Mouse (Mus musculus) forebrain, embryonic 11.5 days (tissue): ENCODE data around the gene Cd70. TPM values are rescaled to one million over a fixed set of nuclear protein-coding genes. Genes with fewer than 3 reads are reported as not detected.

Experiments
- ATAC-seq: fragments of 200-750 bp; cut with Nextera tagmentation; replicated peaks from 2 replicates; pipeline ENCODE4 v1.8.0; 2017; ENCODE audit warnings: moderate TSS enrichment; ENCODE audit not compliant: low FRiP score
- DNase-seq: peaks from one replicate; pipeline ENCODE4 v3.0.0-alpha.2; 2017; ENCODE audit warnings: low spot score
- H3K27ac ChIP-seq: fragments of 300-500 bp; sonication (generic); 2 replicates; pipeline ENCODE4 v1.5.1; 2014; ENCODE audit warnings: low read depth, low read length
- H3K27me3 ChIP-seq: fragments of 300-500 bp; sonication (generic); 2 replicates; pipeline ENCODE4 v1.6.1; 2014; ENCODE audit warnings: mild to moderate bottlenecking, low read length, mixed read lengths; ENCODE audit not compliant: control insufficient read depth, insufficient read depth
- H3K36me3 ChIP-seq: fragments of 300-500 bp; sonication (generic); 2 replicates; pipeline ENCODE4 v1.6.1; 2014; ENCODE audit warnings: mild to moderate bottlenecking, low read length, moderate library complexity, mixed read lengths; ENCODE audit not compliant: control insufficient read depth, insufficient read depth
- H3K4me1 ChIP-seq: fragments of 300-500 bp; sonication (generic); replicated peaks from 2 replicates; pipeline ENCODE4 v1.6.1; 2014; ENCODE audit warnings: low read length, mixed read lengths; ENCODE audit not compliant: control insufficient read depth, insufficient read depth
- H3K4me2 ChIP-seq: fragments of 300-500 bp; sonication (generic); 2 replicates; pipeline ENCODE4 v1.6.1; 2014; ENCODE audit warnings: low read depth, mild to moderate bottlenecking, low read length, moderate library complexity, mixed read lengths; ENCODE audit not compliant: severe bottlenecking
- H3K4me3 ChIP-seq: fragments of 300-500 bp; sonication (generic); 2 replicates; pipeline ENCODE4 v1.5.1; 2014; ENCODE audit warnings: low read depth, low read length
- H3K9ac ChIP-seq: fragments of 300-500 bp; sonication (generic); 2 replicates; pipeline ENCODE4 v1.6.1; 2014; ENCODE audit warnings: low read length
- H3K9me3 ChIP-seq: fragments of 300-500 bp; sonication (generic); 2 replicates; pipeline ENCODE4 v1.6.1; 2016; ENCODE audit warnings: low read length, mixed read lengths; ENCODE audit not compliant: control insufficient read depth
- WGBS: fragments of 180-500 bp; shearing (Covaris S2); extraction: QIAGEN DNeasy Blood & Tissue Kit; methylation state at CpG from one replicate; pipeline ENCODE4 v1.1.7; 2014; 5-methylcytosine and 5-hydroxymethylcytosine counted together
- polyA plus RNA-seq: library from polyadenylated mRNA; unstranded; fragments of >200 nt; fragmentation: Nextera tagmentation; extraction: Ambion mirVana; gene quantifications from 2 replicates; pipeline ENCODE4 v1.2.1, GENCODE M21; 2014

Gene Cd70
- polyA plus RNA-seq, 1 experiment from 2014 or later = not detected

DNA sequence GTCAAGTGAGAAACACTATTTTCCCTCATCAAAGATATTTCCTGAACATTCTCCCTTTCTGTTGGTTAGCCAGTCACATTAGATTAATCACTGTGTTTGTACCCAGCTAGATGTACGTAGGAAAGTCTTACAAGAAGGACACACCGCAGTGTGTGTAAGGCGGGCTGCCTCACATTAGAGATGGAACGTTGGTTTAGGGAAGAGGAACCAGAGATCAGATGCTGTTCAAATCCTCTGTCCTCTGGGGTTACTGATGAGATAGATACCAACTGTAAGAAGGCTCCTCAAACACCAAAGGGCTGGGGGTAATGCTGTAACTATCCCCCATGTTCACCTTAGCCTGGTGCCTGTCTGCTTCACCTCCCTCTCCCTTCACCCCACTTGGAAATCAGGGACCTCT is 24.8 kb downstream of the Cd70 start:
- Histone ChIP-seq H3K4me2 (no peak overlapping the region), H3K27me3 (no peaks in the 10 kb centered on the region), H3K9ac (no peak overlapping the region), H3K4me1 (no peaks in the 10 kb centered on the region), H3K9me3 (no peaks in the 10 kb centered on the region), H3K27ac (no peak overlapping the region), H3K36me3 (no peaks in the 10 kb centered on the region), H3K4me3 (no peak overlapping the region)
- ATAC-seq (no peak), DNase-seq (no peak)
- WGBS = 84% methylated on average over 4 of the region's 4 CpGs

- H3K36me3 ChIP-seq = no peaks in the 10 kb centered on the region
- H3K4me3 ChIP-seq = no peak overlapping the region
- H3K4me2 ChIP-seq = no peak overlapping the region
- H3K4me1 ChIP-seq = no peaks in the 10 kb centered on the region; the same call in 1 of the 2 replicates
- no peak overlapping the region for H3K9ac ChIP-seq
- ATAC-seq (no peak), DNase-seq (no peak)
- WGBS = 89% methylated on average over 11 of the region's 11 CpGs
- no peaks in the 10 kb centered on the region for H3K27me3 ChIP-seq
- no peak overlapping the region for H3K27ac ChIP-seq
- no peaks in the 10 kb centered on the region for H3K9me3 ChIP-seq
These were observed 26.1 kb downstream of the Cd70 start for GRCm38 (mm10) chr17:57123192-57124118.

DNA sequence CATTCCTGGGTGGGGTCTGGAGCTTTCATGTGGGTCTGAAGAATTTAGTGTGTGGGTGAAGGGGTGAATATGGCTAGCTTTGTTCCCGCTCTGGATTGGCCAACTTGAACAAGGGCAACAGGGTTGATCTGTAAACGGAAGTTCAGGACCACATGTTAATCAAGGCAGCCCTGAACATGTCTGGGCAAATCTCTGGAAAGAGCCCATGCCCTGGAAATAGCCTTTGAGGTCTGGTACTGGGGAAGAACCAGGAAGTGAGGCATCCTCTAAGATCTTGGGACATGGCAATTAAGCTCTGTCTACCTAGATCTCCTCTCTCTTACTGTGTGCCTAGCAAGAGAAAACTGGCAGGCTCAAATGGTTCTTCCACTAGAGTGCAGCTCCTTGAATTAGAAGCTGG is 27.7 kb downstream of the Cd70 start:
- Histone ChIP-seq H3K4me2 (no peak overlapping the region), H3K4me1 (no peaks in the 10 kb centered on the region; the same call in 1 of the 2 replicates), H3K27ac (no peak overlapping the region), H3K4me3 (no peak overlapping the region), H3K9ac (no peak overlapping the region), H3K9me3 (no peaks in the 10 kb centered on the region), H3K36me3 (no peaks in the 10 kb centered on the region), H3K27me3 (no peaks in the 10 kb centered on the region)
- ATAC-seq = no peak
- DNase-seq = no peak
- 90% methylated on average over 2 of the region's 2 CpGs for WGBS

DNA sequence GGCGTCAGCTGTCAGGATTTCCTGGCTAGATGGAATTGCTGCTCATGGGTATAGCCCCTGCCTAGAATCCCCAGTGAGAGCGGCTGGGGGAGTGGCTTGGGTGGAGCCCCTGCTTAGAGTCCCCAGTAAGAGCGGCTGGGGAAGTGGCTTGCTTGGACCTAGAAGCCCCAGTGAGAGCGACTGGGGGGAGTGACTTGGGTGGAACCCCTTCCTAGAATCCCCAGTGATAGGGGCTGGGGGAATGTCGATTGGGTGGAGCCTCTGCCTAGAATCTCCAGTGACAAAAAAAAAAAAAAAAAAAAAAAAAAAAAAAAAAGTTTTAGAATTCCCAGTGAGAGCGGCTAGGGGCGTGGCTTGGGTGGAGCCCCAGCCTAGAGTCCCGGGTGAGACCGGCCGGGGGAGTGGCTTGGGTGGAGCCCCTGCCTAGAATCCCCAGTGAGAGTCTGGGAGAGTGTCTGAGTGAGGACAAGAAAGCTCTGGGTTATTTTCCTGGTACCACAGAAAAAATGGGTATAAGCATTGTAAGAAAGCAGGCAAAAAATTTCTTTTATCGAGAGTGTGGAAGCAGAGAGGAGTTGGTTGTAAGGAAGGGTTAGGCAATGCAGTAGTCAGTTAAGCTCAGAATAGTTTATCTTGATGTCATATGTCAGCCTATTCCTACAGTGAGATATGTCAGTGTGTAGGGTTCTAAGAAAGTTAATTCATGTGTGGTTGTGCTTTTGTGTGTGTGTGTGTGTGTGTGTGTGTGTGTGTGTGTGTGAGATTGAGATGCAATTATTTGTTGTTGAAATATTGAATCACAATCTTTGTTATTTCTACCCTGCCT is 30.8 kb downstream of the Cd70 start:
- peak; percentile 57 for DNase-seq
- Histone ChIP-seq H3K4me3 (no peak overlapping the region), H3K4me2 (peak overlapping the region; percentile 24; the same call in 1 of the 2 replicates), H3K4me1 (no peaks in the 10 kb centered on the region; the same call in 1 of the 2 replicates), H3K27ac (no peak overlapping the region), H3K27me3 (no peaks in the 10 kb centered on the region), H3K36me3 (no peaks in the 10 kb centered on the region), H3K9me3 (no peaks in the 10 kb centered on the region), H3K9ac (no peak overlapping the region)
- peak; percentile 90 for ATAC-seq
- 2% methylated on average over 11 of the region's 11 CpGs for WGBS

DNA sequence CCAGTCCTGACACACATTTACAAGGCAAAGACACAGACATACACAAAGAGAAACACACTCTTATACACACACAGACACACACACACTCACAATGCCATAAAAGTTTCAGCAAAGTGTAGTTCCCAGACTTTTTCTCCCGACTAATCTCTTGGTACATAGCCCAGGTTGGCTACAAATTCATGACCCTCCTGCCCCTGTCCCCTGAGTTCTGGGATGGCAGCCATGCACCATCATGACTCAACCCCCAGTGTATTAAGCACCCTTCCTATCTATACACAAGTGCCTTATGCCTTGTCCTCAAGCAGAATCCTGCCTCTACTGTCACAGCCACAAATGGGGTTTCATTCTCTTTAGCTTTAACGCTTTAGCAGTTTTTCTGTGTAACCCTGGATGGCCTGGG is 32.8 kb downstream of the Cd70 start:
- Histone ChIP-seq H3K4me1 (no peaks in the 10 kb centered on the region; the same call in 1 of the 2 replicates), H3K27ac (no peak overlapping the region), H3K4me3 (no peak overlapping the region), H3K36me3 (no peaks in the 10 kb centered on the region), H3K9ac (no peak overlapping the region), H3K27me3 (no peaks in the 10 kb centered on the region), H3K9me3 (no peaks in the 10 kb centered on the region), H3K4me2 (no peak overlapping the region)
- no peak for DNase-seq
- WGBS = 67% methylated on average over 2 of the region's 2 CpGs
- ATAC-seq = no peak

GRCm38 (mm10) chr17:57112768-57113474 is 36.7 kb downstream of the Cd70 start:
- no peak overlapping the region for H3K9ac ChIP-seq
- ATAC-seq (no peak), DNase-seq (no peak)
- H3K27me3 ChIP-seq = no peaks in the 10 kb centered on the region
- 92% methylated on average over 10 of the region's 10 CpGs for WGBS
- no peaks in the 10 kb centered on the region for H3K9me3 ChIP-seq
- no peak overlapping the region for H3K4me3 ChIP-seq
- H3K4me2 ChIP-seq = no peak overlapping the region
- no peaks in the 10 kb centered on the region for H3K36me3 ChIP-seq
- no peak overlapping the region for H3K27ac ChIP-seq
- H3K4me1 ChIP-seq = no peaks in the 10 kb centered on the region

DNA sequence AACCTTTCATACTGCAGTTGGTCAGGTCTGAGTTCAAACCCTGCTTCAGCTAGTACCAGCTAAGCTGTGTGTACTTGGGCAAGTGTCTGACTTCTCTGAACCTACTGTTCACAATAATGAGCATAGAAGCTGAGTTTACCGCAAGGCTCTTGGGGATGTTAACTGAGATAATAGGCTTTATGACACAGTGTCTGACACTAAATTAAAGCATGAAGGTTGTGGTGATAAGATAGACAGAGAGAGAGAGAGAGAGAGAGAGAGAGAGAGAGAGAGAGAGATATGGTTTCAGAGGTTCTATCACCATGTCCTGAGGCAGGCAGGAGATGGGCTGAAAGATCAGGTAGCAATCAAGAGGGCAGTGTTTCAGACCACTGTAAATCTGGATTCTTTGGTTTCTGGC is 39.6 kb downstream of the Cd70 start:
- no peak overlapping the region for H3K4me2 ChIP-seq
- peaks cover 8% of the 10 kb centered on the region; the same call in 1 of the 2 replicates for H3K4me1 ChIP-seq
- H3K9ac ChIP-seq = no peak overlapping the region
- ATAC-seq = no peak
- no peaks in the 10 kb centered on the region for H3K27me3 ChIP-seq
- H3K4me3 ChIP-seq = no peak overlapping the region
- no peak for DNase-seq
- H3K36me3 ChIP-seq = no peaks in the 10 kb centered on the region
- H3K9me3 ChIP-seq = no peaks in the 10 kb centered on the region
- 85% methylated on average over 1 of the region's 1 CpGs for WGBS
- H3K27ac ChIP-seq = no peak overlapping the region

DNA sequence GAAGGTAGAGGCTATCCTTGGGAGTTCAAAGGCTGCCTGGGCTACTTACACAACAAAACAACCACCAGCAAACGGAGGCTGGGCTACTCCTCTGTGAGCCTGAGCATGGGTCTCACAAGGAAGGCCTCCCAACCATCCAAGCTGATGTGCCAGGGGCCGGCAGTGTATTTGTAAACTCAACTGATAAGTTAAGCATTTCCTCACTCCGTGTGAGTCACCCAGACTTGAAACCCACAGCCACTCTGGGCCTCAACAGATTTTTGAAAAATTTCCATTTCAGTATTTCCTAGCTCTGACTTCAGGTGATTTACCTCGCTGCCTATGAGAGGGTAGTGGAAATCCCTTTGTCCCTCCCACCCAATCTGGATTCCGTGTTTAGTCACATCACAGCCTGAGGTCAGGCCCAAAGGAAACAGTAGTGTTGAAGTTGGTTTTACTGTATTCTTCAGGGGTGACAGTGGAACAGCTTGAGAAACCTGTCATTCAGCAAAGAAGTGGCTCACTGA is 40.9 kb downstream of the Cd70 start:
- WGBS = 66% methylated on average over 5 of the region's 5 CpGs
- H3K27me3 ChIP-seq = no peaks in the 10 kb centered on the region
- peaks cover 8% of the 10 kb centered on the region for H3K4me1 ChIP-seq
- DNase-seq = no peak
- H3K9me3 ChIP-seq = no peaks in the 10 kb centered on the region
- ATAC-seq = no peak
- H3K9ac ChIP-seq = no peak overlapping the region
- no peaks in the 10 kb centered on the region for H3K36me3 ChIP-seq
- H3K4me2 ChIP-seq = no peak overlapping the region
- no peak overlapping the region for H3K27ac ChIP-seq
- H3K4me3 ChIP-seq = no peak overlapping the region
